Mouse (Mus musculus) regulatory T cell (primary cell): Measurements from ENCODE around the gene Hba-a2.

ENCODE experiments used
- in situ Hi-C: fragments of 300-600 bp; cut with MboI, MseI; formaldehyde crosslinking; loops from one replicate; pipeline ENCODE4 v1.15.1; 2025; ENCODE audit warnings: high pct_unique_total_duplicates

Hba-a2 gene

DNA sequence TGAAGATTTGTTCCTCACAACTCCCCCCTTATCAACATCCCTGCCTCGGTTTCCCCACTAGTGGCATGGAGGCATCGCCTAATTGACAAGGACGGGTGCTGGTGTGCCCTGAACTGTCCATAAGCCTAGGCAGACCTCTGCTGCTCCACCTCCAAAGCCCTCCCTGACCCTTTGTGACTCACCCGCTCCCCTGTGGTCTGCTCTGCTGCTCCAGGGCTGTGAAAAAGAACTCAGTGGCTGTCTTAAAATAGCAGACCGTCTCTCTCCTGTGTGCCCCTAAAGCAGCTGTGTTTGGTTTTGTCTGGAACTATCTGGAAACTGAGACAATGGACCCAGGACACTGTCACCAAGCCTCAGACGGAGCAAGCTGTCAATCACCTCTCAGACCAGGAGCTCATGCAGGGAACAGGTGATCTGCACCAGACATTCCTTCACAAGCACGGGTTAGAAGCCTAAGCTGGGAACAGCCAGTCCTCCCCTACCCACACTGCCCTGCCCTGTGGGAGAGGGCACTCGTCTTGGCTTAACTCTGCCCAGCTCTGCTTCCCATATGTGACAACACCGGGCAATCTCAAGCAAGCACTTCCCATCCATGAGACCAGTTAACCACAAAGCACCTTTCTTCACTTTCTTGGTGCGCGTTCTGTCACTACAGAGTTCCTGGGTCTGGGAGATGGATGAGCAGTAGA lies 24.4 kb downstream of the Hba-a2 start:
- in situ Hi-C loops, result no loop called here

GRCm38 (mm10) chr11:32321196-32321565 lies 24.9 kb downstream of the Hba-a2 start:
- in situ Hi-C loops, result no loop called here

- in situ Hi-C loops, result no loop called here
Observed at GRCm38 (mm10) chr11:32324609-32325008, 28.3 kb downstream of the Hba-a2 start.

DNA sequence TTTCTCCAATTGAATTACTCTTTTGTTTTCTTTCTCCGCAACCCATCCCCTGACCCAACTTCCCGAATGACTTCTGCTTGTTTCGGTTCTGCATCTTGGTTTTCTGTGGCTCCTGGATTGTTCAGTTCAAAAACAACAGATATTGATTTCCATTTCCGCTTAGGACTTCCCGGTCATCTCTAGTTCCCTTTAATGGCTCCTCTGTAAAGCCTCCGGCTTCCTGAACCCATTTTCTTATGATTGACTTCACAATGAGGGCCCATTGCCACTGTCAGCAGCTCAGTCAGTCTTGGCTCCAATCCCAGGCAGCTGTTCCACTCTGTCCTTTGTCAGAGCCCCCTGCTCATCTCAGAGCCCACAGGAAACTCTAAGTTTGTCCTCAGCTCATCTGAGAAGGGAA lies 34.8 kb downstream of the Hba-a2 start:
- in situ Hi-C loops, result no loop called here

GRCm38 (mm10) chr11:32331861-32332260 lies 35.6 kb downstream of the Hba-a2 start:
- in situ Hi-C loops, result no loop called here

DNA sequence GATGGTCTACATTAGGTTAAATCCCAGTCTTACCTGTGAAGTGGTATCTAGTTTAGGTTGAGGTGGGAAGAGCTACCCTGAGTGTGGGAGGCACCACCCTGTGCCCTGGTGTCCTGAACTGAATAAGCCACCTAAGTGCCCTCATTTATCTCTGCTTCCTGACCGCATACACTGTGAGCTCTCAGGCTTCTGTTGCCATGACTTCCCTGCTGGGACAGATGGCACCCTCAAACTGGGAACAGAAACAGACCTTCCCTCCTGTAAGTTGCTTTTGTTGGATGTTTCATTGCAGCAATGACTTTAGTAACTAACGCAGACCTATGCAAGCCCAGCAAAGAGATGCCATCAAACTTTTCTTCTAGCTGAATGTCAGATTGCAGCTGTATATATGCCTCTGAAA lies 36.9 kb downstream of the Hba-a2 start:
- in situ Hi-C loops, result no loop called here

GRCm38 (mm10) chr11:32336435-32336907 lies 40.2 kb downstream of the Hba-a2 start:
- in situ Hi-C loops, result no loop called here

GRCm38 (mm10) chr11:32339131-32339531 lies 42.8 kb downstream of the Hba-a2 start:
- in situ Hi-C loops, result no loop called here

DNA sequence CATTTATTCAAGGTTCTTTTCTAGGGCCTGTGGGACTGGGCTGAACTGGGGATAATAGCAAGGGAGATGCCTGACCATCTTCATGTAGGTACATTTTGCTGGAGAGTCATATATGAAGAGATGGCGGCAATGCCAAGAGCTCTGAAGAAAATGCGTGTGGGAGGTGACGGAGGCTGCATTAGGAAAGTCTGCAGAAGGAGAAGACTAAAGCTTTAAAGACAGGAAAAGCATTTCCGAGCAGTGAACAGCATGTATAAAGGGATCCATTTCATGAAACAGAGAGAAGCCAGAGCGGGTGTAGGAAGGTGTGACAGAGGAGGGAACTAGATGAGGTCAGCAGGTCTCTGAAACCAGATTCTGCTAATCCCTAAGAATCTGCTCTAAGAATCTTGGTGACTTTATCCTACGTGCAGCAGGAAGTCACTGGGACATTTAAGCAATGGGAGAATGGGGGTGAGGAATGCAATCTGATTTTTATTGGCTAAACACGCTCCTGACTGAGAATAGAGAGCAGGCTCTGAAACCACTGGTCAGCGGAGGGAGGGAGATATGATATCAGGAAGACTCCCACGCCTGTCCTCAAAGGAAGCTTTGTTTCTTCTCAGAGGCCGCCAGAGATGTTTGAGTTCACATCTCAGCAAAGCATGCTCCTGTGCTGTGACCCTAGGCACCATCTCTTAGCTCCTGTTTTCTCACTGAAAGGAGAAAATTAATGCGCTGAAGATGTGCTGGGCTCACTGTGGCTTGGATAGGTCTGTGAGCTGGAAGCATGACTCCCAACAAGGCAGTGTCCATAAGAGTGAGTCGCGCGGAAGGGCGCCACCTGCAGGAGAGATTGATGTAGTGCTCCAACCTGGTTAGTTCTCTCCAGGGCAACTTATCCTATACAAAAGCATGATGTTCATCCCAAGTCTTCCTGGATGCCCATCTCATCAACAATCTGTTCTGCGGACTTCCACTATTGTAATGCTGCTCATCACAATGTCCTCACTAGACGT lies 44.5 kb downstream of the Hba-a2 start:
- in situ Hi-C loops, result loop anchor here (10.0 kb wide), 1 partner anchor 254 kb away; no protein-coding TSS in a partner anchor

DNA sequence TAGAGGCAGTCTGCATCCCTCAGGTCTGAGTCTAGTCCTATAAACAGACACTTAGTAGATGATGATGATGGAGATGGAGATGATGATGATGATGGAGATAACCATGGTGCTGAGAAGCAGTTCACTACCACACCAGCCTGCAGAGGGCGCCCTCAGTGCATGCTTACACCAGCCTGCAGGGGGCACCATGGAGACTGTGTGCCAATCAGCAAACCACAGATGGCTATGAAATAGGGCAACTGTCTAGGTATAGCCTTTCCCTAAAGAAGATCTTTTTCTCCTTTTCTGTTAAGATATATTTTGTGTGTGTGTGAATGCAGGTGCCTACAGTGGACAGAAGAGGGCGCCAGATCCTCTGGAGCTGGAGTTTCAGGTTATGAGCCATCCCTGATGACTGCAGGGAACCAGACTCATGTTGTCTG lies 46.5 kb downstream of the Hba-a2 start:
- in situ Hi-C loops, result loop anchor here (10.0 kb wide), 1 partner anchor 252 kb away; no protein-coding TSS in a partner anchor

- in situ Hi-C loops, result loop anchor here (10.0 kb wide), 1 partner anchor 251 kb away; no protein-coding TSS in a partner anchor
Observed at GRCm38 (mm10) chr11:32343350-32343749, 47.1 kb downstream of the Hba-a2 start.

- in situ Hi-C loops, result loop anchor here (10.0 kb wide), 1 partner anchor 249 kb away; no protein-coding TSS in a partner anchor
Observed at GRCm38 (mm10) chr11:32345504-32346297, 49.4 kb downstream of the Hba-a2 start.
